Mouse (Mus musculus): ENCODE measurements around the gene Wt1. TPM values are rescaled to one million over a fixed set of nuclear protein-coding genes. Genes with fewer than 3 reads are reported as not detected.

Gene Wt1
- total RNA-seq, 2 experiments from 2014 or later = 0.36 to 0.42 TPM

- intact Hi-C loops (cut with DNase I) = no loop called here
- no peak for DNase-seq (ENCODE audit: low spot score in 2 of 2)
These were observed 36.4 kb downstream of the Wt1 start for GRCm38 (mm10) chr2:105162763-105163162.

GRCm38 (mm10) chr2:105168137-105168536, 41.8 kb downstream of the Wt1 start:
- intact Hi-C loops (cut with DNase I) = no loop called here
- DNase-seq (ENCODE audit: low spot score in 2 of 2) = no peak

- no peak for DNase-seq (ENCODE audit: low spot score in 2 of 2)
- intact Hi-C loops (cut with DNase I) = no loop called here
These were observed 47.9 kb downstream of the Wt1 start for GRCm38 (mm10) chr2:105174254-105174653.

GRCm38 (mm10) chr2:105178871-105179270, 52.5 kb downstream of the Wt1 start:
- no peak for DNase-seq (ENCODE audit: low spot score in 2 of 2)
- intact Hi-C loops (cut with DNase I) = no loop called here

- intact Hi-C loops (cut with DNase I) = no loop called here
- no peak for DNase-seq (ENCODE audit: low spot score in 2 of 2)
These were observed 56.2 kb downstream of the Wt1 start for GRCm38 (mm10) chr2:105182501-105182900.

GRCm38 (mm10) chr2:105185140-105185539, 58.8 kb downstream of the Wt1 start:
- no peak for DNase-seq (ENCODE audit: low spot score in 2 of 2)
- intact Hi-C loops (cut with DNase I) = no loop called here

- intact Hi-C loops (cut with DNase I) = no loop called here
- no peak for DNase-seq (ENCODE audit: low spot score in 2 of 2)
These were observed 59.6 kb downstream of the Wt1 start for GRCm38 (mm10) chr2:105185768-105186529.

- intact Hi-C loops (cut with DNase I) = no loop called here
- no peak for DNase-seq (ENCODE audit: low spot score in 2 of 2)
These were observed 60.3 kb downstream of the Wt1 start for GRCm38 (mm10) chr2:105186591-105186990.

GRCm38 (mm10) chr2:105188182-105188581, 61.9 kb downstream of the Wt1 start:
- peak; percentile 7 to 30 for DNase-seq (ENCODE audit: low spot score in 2 of 2)
- intact Hi-C loops (cut with DNase I) = no loop called here

GRCm38 (mm10) chr2:105189352-105189751, 63.0 kb downstream of the Wt1 start:
- DNase-seq (ENCODE audit: low spot score in 2 of 2) = peak in 1 of 2 experiments; percentile 22
- intact Hi-C loops (cut with DNase I) = no loop called here

- intact Hi-C loops (cut with DNase I) = no loop called here
- DNase-seq (ENCODE audit: low spot score in 2 of 2) = no peak
These were observed 73.8 kb downstream of the Wt1 start for GRCm38 (mm10) chr2:105200152-105200551.

GRCm38 (mm10) chr2:105206563-105207174, 80.3 kb downstream of the Wt1 start:
- DNase-seq (ENCODE audit: low spot score in 2 of 2) = no peak
- intact Hi-C loops (cut with DNase I) = no loop called here

GRCm38 (mm10) chr2:105212839-105213238, 86.5 kb downstream of the Wt1 start:
- no peak for DNase-seq (ENCODE audit: low spot score in 2 of 2)
- intact Hi-C loops (cut with DNase I) = no loop called here

GRCm38 (mm10) chr2:105215914-105216313, 89.6 kb downstream of the Wt1 start:
- intact Hi-C loops (cut with DNase I) = no loop called here
- DNase-seq (ENCODE audit: low spot score in 2 of 2) = no peak

- no peak for DNase-seq (ENCODE audit: low spot score in 2 of 2)
- intact Hi-C loops (cut with DNase I) = no loop called here
These were observed 92.9 kb downstream of the Wt1 start for GRCm38 (mm10) chr2:105219229-105219628.

- no peak for DNase-seq (ENCODE audit: low spot score in 2 of 2)
- intact Hi-C loops (cut with DNase I) = no loop called here
These were observed 93.3 kb downstream of the Wt1 start for GRCm38 (mm10) chr2:105219664-105220063.

GRCm38 (mm10) chr2:105220738-105221303, 94.5 kb downstream of the Wt1 start:
- intact Hi-C loops (cut with DNase I) = no loop called here
- DNase-seq (ENCODE audit: low spot score in 2 of 2) = no peak

Measured in left cerebral cortex, postnatal 14 days (tissue).